Mouse (Mus musculus): Measurements from ENCODE around the gene Gm47995.

Gene Gm47995

GRCm38 (mm10) chr1:151233756-151234155 lies 35.5 kb downstream of the Gm47995 start:
- no peak for DNase-seq (ENCODE audit: low read depth, low spot score)

DNA sequence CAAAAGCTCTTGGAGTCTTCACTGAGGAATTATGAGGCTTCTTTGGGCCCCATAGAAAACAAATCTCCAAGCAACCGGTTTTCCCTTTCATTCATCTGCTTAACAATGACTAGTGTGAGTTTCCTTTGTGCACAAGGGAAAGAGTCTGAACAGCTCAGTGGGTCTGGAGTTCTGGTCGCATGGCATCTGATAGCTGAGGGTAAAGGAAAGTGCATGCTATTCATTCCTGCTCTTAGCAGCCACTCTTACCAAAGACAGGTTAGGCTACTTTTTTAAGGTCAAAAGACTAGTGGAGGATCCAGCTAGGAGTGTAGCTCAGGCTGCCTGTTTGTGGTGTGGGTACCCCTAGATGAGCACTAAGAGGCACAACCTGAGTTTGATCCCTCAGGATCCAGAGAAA lies 37.3 kb downstream of the Gm47995 start:
- DNase-seq (ENCODE audit: low read depth, low spot score), result no peak
- Histone ChIP-seq H3K27me3 (ENCODE audit: control insufficient read depth, insufficient read depth, low read length, poor library complexity, severe bottlenecking) (no peaks in the 10 kb centered on the region), H3K36me3 (ENCODE audit: control insufficient read depth, insufficient read depth, low read length, poor library complexity, severe bottlenecking) (no peaks in the 10 kb centered on the region)

More at GRCm38 (mm10) chr1:151233756-151234155, 35.5 kb downstream of the Gm47995 start:
- H3K27me3 ChIP-seq (ENCODE audit: control insufficient read depth, insufficient read depth, low read length, poor library complexity, severe bottlenecking), result no peaks in the 10 kb centered on the region
- H3K36me3 ChIP-seq (ENCODE audit: control insufficient read depth, insufficient read depth, low read length, poor library complexity, severe bottlenecking), result no peaks in the 10 kb centered on the region

DNA sequence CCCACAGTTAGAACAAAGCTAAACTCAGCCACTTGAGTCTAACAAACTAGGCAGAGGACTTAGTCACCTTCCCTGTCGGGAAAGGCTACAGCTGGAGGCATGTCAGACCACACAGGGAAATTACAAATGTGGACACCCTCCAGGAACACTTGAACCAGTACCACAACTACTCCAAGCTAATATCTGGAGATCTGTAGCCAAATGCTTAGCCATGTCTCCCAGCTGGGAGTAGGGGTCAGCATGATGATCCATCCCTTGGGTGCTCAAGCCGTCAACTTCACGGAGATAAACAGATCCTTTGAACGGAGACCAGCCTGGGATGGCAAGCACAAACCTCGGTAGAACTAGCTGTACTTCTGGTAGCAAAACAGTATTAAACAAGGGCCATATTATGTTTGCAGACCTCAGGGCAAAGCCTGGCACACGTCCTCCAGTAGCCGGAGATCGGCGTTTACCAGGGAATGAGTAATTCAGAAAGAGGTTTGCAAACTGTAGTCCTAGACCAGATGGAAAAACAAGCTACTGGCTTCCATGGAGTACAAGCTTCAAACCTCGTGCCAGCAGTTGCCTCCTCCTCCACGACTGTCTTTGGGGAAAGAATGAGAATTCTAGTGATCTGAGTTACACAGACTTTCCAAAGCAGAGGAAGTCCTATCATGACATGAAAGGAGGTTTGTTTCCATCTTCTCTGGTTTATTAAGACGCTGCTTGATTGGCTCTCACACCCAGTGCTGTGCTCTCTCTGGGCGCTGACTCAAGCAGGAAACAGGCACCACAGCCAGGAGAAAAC lies 38.1 kb downstream of the Gm47995 start:
- Histone ChIP-seq H3K27me3 (ENCODE audit: control insufficient read depth, insufficient read depth, low read length, poor library complexity, severe bottlenecking) (no peaks in the 10 kb centered on the region), H3K36me3 (ENCODE audit: control insufficient read depth, insufficient read depth, low read length, poor library complexity, severe bottlenecking) (no peaks in the 10 kb centered on the region)
- no peak for DNase-seq (ENCODE audit: low read depth, low spot score)

DNA sequence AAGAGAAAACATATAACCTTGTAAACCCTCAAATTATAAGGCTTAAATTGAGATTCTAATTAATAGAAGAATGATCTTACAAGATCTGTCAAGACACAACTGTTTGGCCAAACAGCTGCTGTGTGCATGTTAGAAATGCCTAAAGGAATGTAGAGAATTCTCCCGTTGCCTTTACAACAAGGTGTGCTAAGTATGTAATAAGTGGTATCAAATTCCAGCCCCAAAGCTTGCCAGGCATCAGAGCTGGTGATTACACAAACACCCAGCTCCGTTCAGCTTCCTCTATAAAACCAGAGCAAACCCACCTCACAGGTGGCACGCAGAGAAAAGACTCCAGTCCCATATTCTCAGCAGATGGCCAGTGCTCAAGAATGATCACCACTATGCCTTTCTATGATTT lies 39.5 kb downstream of the Gm47995 start:
- DNase-seq (ENCODE audit: low read depth, low spot score), result no peak
- Histone ChIP-seq H3K27me3 (ENCODE audit: control insufficient read depth, insufficient read depth, low read length, poor library complexity, severe bottlenecking) (no peaks in the 10 kb centered on the region), H3K36me3 (ENCODE audit: control insufficient read depth, insufficient read depth, low read length, poor library complexity, severe bottlenecking) (no peaks in the 10 kb centered on the region)

- H3K36me3 ChIP-seq (ENCODE audit: control insufficient read depth, insufficient read depth, low read length, poor library complexity, severe bottlenecking), result no peaks in the 10 kb centered on the region
- no peaks in the 10 kb centered on the region for H3K27me3 ChIP-seq (ENCODE audit: control insufficient read depth, insufficient read depth, low read length, poor library complexity, severe bottlenecking)
- DNase-seq (ENCODE audit: low read depth, low spot score), result no peak
These were observed 45.1 kb downstream of the Gm47995 start for GRCm38 (mm10) chr1:151243332-151243731.

DNA sequence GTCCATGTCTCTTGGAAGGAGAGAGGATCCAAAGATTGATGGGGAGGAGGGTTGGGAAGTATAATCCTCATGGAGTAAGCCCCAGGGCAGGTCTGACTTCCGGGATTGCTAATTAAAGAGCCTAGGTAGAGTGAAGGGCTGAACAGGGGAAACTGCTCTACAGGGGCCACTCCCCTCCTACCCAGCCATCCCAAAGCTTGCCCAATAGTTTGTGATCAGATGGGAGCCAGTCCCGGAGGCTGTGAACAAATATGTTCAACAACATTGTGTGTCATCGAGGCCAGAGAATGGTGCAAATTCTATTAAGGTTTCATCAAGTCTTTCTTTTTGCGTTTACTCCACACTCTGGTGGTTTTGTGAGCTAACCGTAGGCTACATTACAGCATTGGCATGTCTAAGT lies 45.8 kb downstream of the Gm47995 start:
- no peak for DNase-seq (ENCODE audit: low read depth, low spot score)
- H3K36me3 ChIP-seq (ENCODE audit: control insufficient read depth, insufficient read depth, low read length, poor library complexity, severe bottlenecking), result no peaks in the 10 kb centered on the region
- no peaks in the 10 kb centered on the region for H3K27me3 ChIP-seq (ENCODE audit: control insufficient read depth, insufficient read depth, low read length, poor library complexity, severe bottlenecking)

GRCm38 (mm10) chr1:151244761-151245160 lies 46.5 kb downstream of the Gm47995 start:
- no peaks in the 10 kb centered on the region for H3K36me3 ChIP-seq (ENCODE audit: control insufficient read depth, insufficient read depth, low read length, poor library complexity, severe bottlenecking)
- no peaks in the 10 kb centered on the region for H3K27me3 ChIP-seq (ENCODE audit: control insufficient read depth, insufficient read depth, low read length, poor library complexity, severe bottlenecking)
- no peak for DNase-seq (ENCODE audit: low read depth, low spot score)

GRCm38 (mm10) chr1:151245165-151245564 lies 46.9 kb downstream of the Gm47995 start:
- DNase-seq (ENCODE audit: low read depth, low spot score), result no peak
- no peaks in the 10 kb centered on the region for H3K27me3 ChIP-seq (ENCODE audit: control insufficient read depth, insufficient read depth, low read length, poor library complexity, severe bottlenecking)
- no peaks in the 10 kb centered on the region for H3K36me3 ChIP-seq (ENCODE audit: control insufficient read depth, insufficient read depth, low read length, poor library complexity, severe bottlenecking)

DNA sequence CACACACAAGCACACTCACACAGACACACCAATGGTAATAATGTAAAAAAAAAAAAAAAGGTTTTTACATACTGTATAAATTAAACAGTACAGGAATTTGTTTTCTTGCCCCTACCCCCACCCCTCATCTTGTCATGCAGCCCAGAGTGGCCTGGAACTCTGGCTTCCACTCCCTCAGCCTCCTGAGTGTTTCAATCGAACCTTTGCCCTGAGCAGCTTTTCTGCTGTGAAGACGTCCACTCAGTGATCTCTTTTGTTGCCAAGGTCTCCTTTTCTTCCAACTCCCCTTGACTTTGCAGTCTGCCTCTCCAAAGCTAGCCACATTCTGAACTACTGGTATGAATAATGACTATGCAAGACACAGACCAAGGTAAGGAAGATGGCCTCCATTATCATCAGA lies 47.6 kb downstream of the Gm47995 start:
- H3K27me3 ChIP-seq (ENCODE audit: control insufficient read depth, insufficient read depth, low read length, poor library complexity, severe bottlenecking), result no peaks in the 10 kb centered on the region

More for the DNA sequence above, 47.6 kb downstream of the Gm47995 start:
- no peak for DNase-seq (ENCODE audit: low read depth, low spot score)
- H3K36me3 ChIP-seq (ENCODE audit: control insufficient read depth, insufficient read depth, low read length, poor library complexity, severe bottlenecking), result no peaks in the 10 kb centered on the region
